Mouse (Mus musculus): ENCODE data around the gene Frat1. TPM values are rescaled to one million over a fixed set of nuclear protein-coding genes. Genes with fewer than 3 reads are reported as not detected.

The Frat1 gene
- total and polyA plus RNA-seq, 2 experiments from 2014 or later, result 43.4 to 48.2 TPM

DNA sequence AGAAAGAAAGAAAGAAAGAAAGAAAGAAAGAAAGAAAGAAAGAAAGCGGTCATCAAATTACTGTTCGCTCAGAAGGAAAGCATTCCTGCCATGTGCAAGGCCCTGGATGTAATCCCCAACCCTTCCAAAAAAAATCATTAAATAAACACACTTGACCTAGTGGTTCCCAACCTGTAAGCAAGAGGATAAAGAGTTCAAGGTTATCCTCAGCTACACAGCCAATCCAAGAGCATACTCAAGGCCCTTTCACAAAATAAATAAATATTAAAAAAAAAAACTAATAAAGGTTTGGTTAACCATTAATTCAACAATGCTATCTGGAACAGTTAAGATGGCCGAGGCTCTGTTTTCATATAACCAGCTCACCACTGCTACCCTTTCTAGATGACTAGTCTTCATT is 829 bp upstream of the Frat1 start:
- TF ChIP-seq CTCF (IDR thresholded peaks at IDR 0.05; ENCODE audit: low read depth), result no peak
- H3K4me2 ChIP-seq (ENCODE audit: low read depth), result peak overlapping the region; percentile 72
- H3K9me3 ChIP-seq (ENCODE audit: low read length), result no peaks in the 10 kb centered on the region
- H3K36me3 ChIP-seq (ENCODE audit: insufficient read depth), result no peaks in the 10 kb centered on the region
- peak overlapping the region; percentile 85 for H3K9ac ChIP-seq
- DNase-seq, result no peak
- WGBS, result 55% methylated on average over 3 of the region's 3 CpGs
- H3K27me3 ChIP-seq (ENCODE audit: insufficient read depth, low read length), result no peaks in the 10 kb centered on the region
- no peak for ATAC-seq
- peak overlapping the region; percentile 95 for H3K27ac ChIP-seq (ENCODE audit: low read depth, low read length)
- H3K4me1 ChIP-seq (ENCODE audit: insufficient read depth), result peaks cover 14% of the 10 kb centered on the region
- peak overlapping the region; percentile 76 for H3K4me3 ChIP-seq (ENCODE audit: low read depth, low read length)

- Histone ChIP-seq H3K4me2 (ENCODE audit: low read depth) (peak overlapping the region; percentile 72), H3K4me1 (ENCODE audit: insufficient read depth) (peaks cover 20% of the 10 kb centered on the region), H3K27ac (ENCODE audit: low read depth, low read length) (peak overlapping the region; percentile 95), H3K9ac (peak overlapping the region; percentile 85), H3K36me3 (ENCODE audit: insufficient read depth) (no peaks in the 10 kb centered on the region), H3K27me3 (ENCODE audit: insufficient read depth, low read length) (no peaks in the 10 kb centered on the region), H3K4me3 (ENCODE audit: low read depth, low read length) (peak overlapping the region; percentile 76), H3K9me3 (ENCODE audit: low read length) (no peaks in the 10 kb centered on the region)
- DNase-seq (peak; percentile 72), ATAC-seq (peak; percentile 63)
- WGBS, result 6% methylated on average over 90 of the region's 112 CpGs
- TF ChIP-seq CTCF (IDR thresholded peaks at IDR 0.05; ENCODE audit: low read depth), result 0 out of 2 replicates have a peak, but pooled peaks have one; percentile 16
These were observed 599 bp downstream of the Frat1 start for GRCm38 (mm10) chr19:41830106-41831031.

GRCm38 (mm10) chr19:41831101-41831570 is 1.4 kb downstream of the Frat1 start:
- under 1% methylated on average over 17 of the region's 19 CpGs for WGBS
- Histone ChIP-seq H3K9ac (peak overlapping the region; percentile 85), H3K27ac (ENCODE audit: low read depth, low read length) (peak overlapping the region; percentile 95), H3K4me3 (ENCODE audit: low read depth, low read length) (peak overlapping the region; percentile 76), H3K9me3 (ENCODE audit: low read length) (no peaks in the 10 kb centered on the region), H3K36me3 (ENCODE audit: insufficient read depth) (no peaks in the 10 kb centered on the region), H3K4me2 (ENCODE audit: low read depth) (peak overlapping the region; percentile 72), H3K4me1 (ENCODE audit: insufficient read depth) (peaks cover 22% of the 10 kb centered on the region), H3K27me3 (ENCODE audit: insufficient read depth, low read length) (no peaks in the 10 kb centered on the region)
- DNase-seq (peak; percentile 63), ATAC-seq (no peak)
- no peak for TF ChIP-seq CTCF (IDR thresholded peaks at IDR 0.05; ENCODE audit: low read depth)

GRCm38 (mm10) chr19:41831718-41832391 is 2.1 kb downstream of the Frat1 start:
- Histone ChIP-seq H3K9ac (peak overlapping the region; percentile 85), H3K4me3 (ENCODE audit: low read depth, low read length) (peak overlapping the region; percentile 76), H3K36me3 (ENCODE audit: insufficient read depth) (no peaks in the 10 kb centered on the region), H3K4me1 (ENCODE audit: insufficient read depth) (peaks cover 22% of the 10 kb centered on the region), H3K27ac (ENCODE audit: low read depth, low read length) (peak overlapping the region; percentile 95; the same call in 1 of the 2 replicates), H3K9me3 (ENCODE audit: low read length) (no peaks in the 10 kb centered on the region), H3K27me3 (ENCODE audit: insufficient read depth, low read length) (no peaks in the 10 kb centered on the region), H3K4me2 (ENCODE audit: low read depth) (peak overlapping the region; percentile 72)
- 13% methylated on average over 14 of the region's 14 CpGs for WGBS
- no peak for ATAC-seq
- no peak for TF ChIP-seq CTCF (IDR thresholded peaks at IDR 0.05; ENCODE audit: low read depth)
- DNase-seq, result peak; percentile 21

DNA sequence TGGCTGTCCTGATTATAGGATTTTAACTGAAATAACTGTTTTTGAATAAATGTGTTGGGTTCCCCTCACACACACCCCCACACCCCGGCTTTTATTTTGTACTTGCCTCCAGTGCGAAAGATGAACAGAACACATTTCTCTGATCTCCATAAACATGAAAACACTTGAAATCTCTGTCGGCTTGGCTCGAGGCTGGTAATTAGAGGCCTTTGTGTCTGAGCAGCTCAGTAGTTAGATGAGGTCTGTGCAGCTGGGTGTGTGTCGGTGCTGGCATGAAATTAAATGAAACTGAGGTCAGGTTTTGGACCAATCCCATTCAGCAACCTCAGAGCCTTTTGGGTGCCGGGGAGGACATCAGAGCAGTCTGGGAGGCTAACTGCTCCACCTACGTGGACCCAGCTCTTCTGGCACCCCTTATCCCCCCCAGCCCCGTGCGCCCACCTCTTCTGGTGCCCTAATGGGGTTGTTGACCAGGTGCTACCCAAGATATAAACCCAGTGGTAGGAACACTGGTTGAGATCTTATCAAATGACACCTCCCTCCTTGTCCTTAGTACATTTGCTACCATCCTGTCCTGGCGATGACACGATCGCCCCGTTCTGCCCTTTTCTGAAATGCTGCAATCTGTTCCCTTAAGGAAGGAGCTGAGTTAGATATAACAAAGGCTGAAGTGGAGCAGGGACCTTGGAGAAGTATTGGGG is 2.9 kb downstream of the Frat1 start:
- ATAC-seq, result no peak
- no peak for TF ChIP-seq CTCF (IDR thresholded peaks at IDR 0.05; ENCODE audit: low read depth)
- Histone ChIP-seq H3K36me3 (ENCODE audit: insufficient read depth) (no peaks in the 10 kb centered on the region), H3K27me3 (ENCODE audit: insufficient read depth, low read length) (no peaks in the 10 kb centered on the region), H3K27ac (ENCODE audit: low read depth, low read length) (peak overlapping the region; percentile 66), H3K4me2 (ENCODE audit: low read depth) (peak overlapping the region; percentile 72), H3K9me3 (ENCODE audit: low read length) (no peaks in the 10 kb centered on the region), H3K4me1 (ENCODE audit: insufficient read depth) (peaks cover 22% of the 10 kb centered on the region), H3K4me3 (ENCODE audit: low read depth, low read length) (peak overlapping the region; percentile 76), H3K9ac (peak overlapping the region; percentile 28; the same call in 1 of the 2 replicates)
- WGBS, result 40% methylated on average over 13 of the region's 13 CpGs
- DNase-seq, result peak; percentile 33

GRCm38 (mm10) chr19:41835407-41835806 is 5.6 kb downstream of the Frat1 start:
- Histone ChIP-seq H3K27ac (ENCODE audit: low read depth, low read length) (peak overlapping the region; percentile 70), H3K4me3 (ENCODE audit: low read depth, low read length) (no peak overlapping the region), H3K36me3 (ENCODE audit: insufficient read depth) (no peaks in the 10 kb centered on the region), H3K9ac (no peak overlapping the region), H3K27me3 (ENCODE audit: insufficient read depth, low read length) (no peaks in the 10 kb centered on the region), H3K4me2 (ENCODE audit: low read depth) (peak overlapping the region; percentile 45), H3K9me3 (ENCODE audit: low read length) (no peaks in the 10 kb centered on the region), H3K4me1 (ENCODE audit: insufficient read depth) (peaks cover 22% of the 10 kb centered on the region)
- 22% methylated on average over 6 of the region's 6 CpGs for WGBS
- no peak for TF ChIP-seq CTCF (IDR thresholded peaks at IDR 0.05; ENCODE audit: low read depth)
- no peak for ATAC-seq
- no peak for DNase-seq
